Mouse (Mus musculus) heart, postnatal 10 days (tissue): Measurements from ENCODE around the gene Tbx4. TPM values are rescaled to one million over a fixed set of nuclear protein-coding genes. Genes with fewer than 3 reads are reported as not detected.
A peak's percentile ranks its signal among the peaks of the same experiment; 100 is the strongest.

Source experiments
- DNase-seq, 2 experiments: peaks; one replicate each; pipeline ENCODE4 v3.0.0; 2021
- intact Hi-C: fragments of 180-260 bp; cut with DNase I; formaldehyde crosslinking; loops from one replicate; pipeline ENCODE4 v1.15.1; 2025
- total RNA-seq, 2 experiments: library from RNA; stranded (reverse); gene quantifications; 2 replicates each; pipeline ENCODE4 v1.2.3; 2021

Tbx4 gene
- total RNA-seq, 2 experiments from 2014 or later = 0.32 TPM; not detected in 1

GRCm38 (mm10) chr11:85849037-85849436 is 37.2 kb upstream of the Tbx4 start:
- peak; percentile 83 to 84 for DNase-seq
- intact Hi-C loops = loop anchor here (2.0 kb wide), 1 partner anchor 124 kb away; no protein-coding TSS in a partner anchor

GRCm38 (mm10) chr11:85850233-85850632 is 36.0 kb upstream of the Tbx4 start, which contains the start of gene Gm11444:
Gene Gm11444 (minus strand): TSS chr11:85850333.
- no peak for DNase-seq
- intact Hi-C loops = no loop called here

GRCm38 (mm10) chr11:85850758-85851157 is 35.5 kb upstream of the Tbx4 start:
- intact Hi-C loops = no loop called here
- no peak for DNase-seq

- intact Hi-C loops = no loop called here
- no peak for DNase-seq
These were observed 28.1 kb upstream of the Tbx4 start for GRCm38 (mm10) chr11:85857997-85858698.

- DNase-seq = peak in 1 of 2 experiments; percentile 16
- intact Hi-C loops = no loop called here
These were observed 21.9 kb upstream of the Tbx4 start for GRCm38 (mm10) chr11:85864363-85864762.

- intact Hi-C loops = no loop called here
- DNase-seq = no peak
These were observed 10.0 kb upstream of the Tbx4 start for GRCm38 (mm10) chr11:85876059-85876788.

GRCm38 (mm10) chr11:85884498-85884897 is 1.7 kb upstream of the Tbx4 start:
- intact Hi-C loops = no loop called here
- no peak for DNase-seq

- intact Hi-C loops = no loop called here
- DNase-seq = no peak
These were observed 185 bp downstream of the Tbx4 start for GRCm38 (mm10) chr11:85886429-85886785.

GRCm38 (mm10) chr11:85887273-85887672 is 1.1 kb downstream of the Tbx4 start:
- intact Hi-C loops = no loop called here
- DNase-seq = no peak

- DNase-seq = peak in 1 of 2 experiments; percentile 7
- intact Hi-C loops = no loop called here
These were observed 1.7 kb downstream of the Tbx4 start for GRCm38 (mm10) chr11:85887801-85888450.

GRCm38 (mm10) chr11:85888451-85888961 is 2.3 kb downstream of the Tbx4 start:
- intact Hi-C loops = no loop called here
- DNase-seq = no peak

- intact Hi-C loops = no loop called here
- no peak for DNase-seq
These were observed 3.0 kb downstream of the Tbx4 start for GRCm38 (mm10) chr11:85889056-85889729.

GRCm38 (mm10) chr11:85889730-85890562 is 3.7 kb downstream of the Tbx4 start:
- no peak for DNase-seq
- intact Hi-C loops = no loop called here

GRCm38 (mm10) chr11:85890563-85890845 is 4.3 kb downstream of the Tbx4 start:
- no peak for DNase-seq
- intact Hi-C loops = no loop called here

GRCm38 (mm10) chr11:85891010-85891691 is 4.9 kb downstream of the Tbx4 start:
- intact Hi-C loops = no loop called here
- DNase-seq = no peak

- intact Hi-C loops = no loop called here
These were observed 5.4 kb downstream of the Tbx4 start for GRCm38 (mm10) chr11:85891692-85892040.

GRCm38 (mm10) chr11:85892771-85893170 is 6.5 kb downstream of the Tbx4 start:
- intact Hi-C loops = no loop called here
- DNase-seq = no peak

More at GRCm38 (mm10) chr11:85891692-85892040, 5.4 kb downstream of the Tbx4 start:
- DNase-seq = no peak

- no peak for DNase-seq
- intact Hi-C loops = no loop called here
These were observed 7.3 kb downstream of the Tbx4 start for GRCm38 (mm10) chr11:85893400-85894135.

- intact Hi-C loops = no loop called here
These were observed 7.9 kb downstream of the Tbx4 start for GRCm38 (mm10) chr11:85894136-85894530.

More at GRCm38 (mm10) chr11:85894136-85894530, 7.9 kb downstream of the Tbx4 start:
- DNase-seq = no peak
